Mouse (Mus musculus) lung, adult 2 months (tissue): ENCODE data around the gene Gm11020.

Experiments
- CTCF ChIP-seq: fragments of 200-500 bp; IDR thresholded peaks from 2 replicates; pipeline ENCODE4 v1.5.1; 2011; ENCODE audit warnings: mild to moderate bottlenecking, low read length, control low read depth; ENCODE audit not compliant: insufficient read depth
- POLR2A ChIP-seq: fragments of 200-500 bp; IDR thresholded peaks from 2 replicates; pipeline ENCODE4 v1.6.1; 2011; ENCODE audit warnings: low read depth, mild to moderate bottlenecking, control low read depth, low read length, borderline replicate concordance; ENCODE audit errors: extremely low read depth

DNA sequence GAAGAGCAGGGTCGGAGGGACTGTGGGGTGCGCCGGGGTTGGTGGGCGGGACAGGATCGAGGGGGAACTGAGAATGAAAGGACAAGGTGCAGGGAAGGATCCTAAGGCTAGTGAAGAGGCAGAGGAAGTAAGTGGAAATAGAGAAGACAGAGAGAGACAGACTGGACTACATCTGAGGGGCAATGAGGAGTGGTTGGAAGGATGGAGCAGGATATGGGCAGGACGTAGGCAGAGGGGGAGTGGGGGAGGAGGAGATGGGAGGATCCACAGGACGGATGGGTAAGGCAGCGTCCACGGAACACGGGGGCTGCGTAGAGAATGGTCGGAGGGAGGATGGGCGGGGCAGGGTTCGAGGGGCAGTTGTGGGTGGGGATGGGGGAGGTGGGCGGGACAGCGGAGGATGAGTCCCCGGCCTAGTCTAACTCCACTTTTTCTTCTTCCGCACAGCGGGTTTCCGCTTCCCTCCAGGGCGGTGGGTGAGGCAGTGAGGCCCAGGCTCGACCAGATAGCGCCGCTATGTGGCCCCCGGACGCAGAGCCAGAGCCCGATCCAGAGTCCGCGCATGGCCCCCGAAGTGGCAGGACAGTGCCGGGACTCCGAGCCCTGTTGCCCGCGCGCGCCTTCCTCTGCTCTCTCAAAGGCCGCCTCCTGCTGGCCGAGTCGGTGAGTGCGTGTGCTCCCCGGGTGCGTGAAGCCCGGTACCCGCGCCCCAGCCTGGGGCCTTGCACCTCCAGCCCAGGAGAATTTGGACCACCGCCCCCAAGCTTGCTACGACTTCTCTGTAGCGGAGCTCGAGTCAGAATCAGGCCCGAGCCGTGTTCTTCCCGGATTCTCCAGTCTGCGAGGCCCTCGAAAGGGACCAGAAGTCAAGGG is 19.1 kb downstream of the Gm11020 start:
- no peak for TF ChIP-seq CTCF
- peak; percentile 70; the same call in 1 of the 2 replicates for TF ChIP-seq POLR2A
